Mouse (Mus musculus) stomach, postnatal 0 days (tissue): ENCODE data around the gene Pfas. TPM values are rescaled to one million over a fixed set of nuclear protein-coding genes. Genes with fewer than 3 reads are reported as not detected.
"Not testable (repeated sequence)": the region's sequence is repeated elsewhere in the genome, so short reads cannot be mapped to it uniquely, and the experiment has no call there.

Experiments used
- ATAC-seq: fragments of 200-750 bp; cut with Nextera tagmentation; 2 replicates; pipeline ENCODE4 v1.8.0; 2017; ENCODE audit not compliant: low FRiP score, low TSS enrichment
- DNase-seq: peaks from one replicate; pipeline ENCODE4 v3.0.0-alpha.2; 2016; ENCODE audit warnings: low spot score
- H3K27ac ChIP-seq: fragments of 300-500 bp; sonication (generic); replicated peaks from 2 replicates; pipeline ENCODE4 v1.5.1; 2014; ENCODE audit warnings: mild to moderate bottlenecking, control low read depth
- H3K27me3 ChIP-seq: fragments of 300-500 bp; sonication (generic); 2 replicates; pipeline ENCODE4 v1.6.1; 2014; ENCODE audit warnings: low read length; ENCODE audit not compliant: control insufficient read depth, insufficient read depth
- H3K36me3 ChIP-seq: fragments of 300-500 bp; sonication (generic); 2 replicates; pipeline ENCODE4 v1.6.1; 2014; ENCODE audit warnings: low read length, mixed read lengths; ENCODE audit not compliant: control insufficient read depth, insufficient read depth
- H3K4me1 ChIP-seq: fragments of 300-500 bp; sonication (generic); replicated peaks from 2 replicates; pipeline ENCODE4 v1.6.1; 2014; ENCODE audit warnings: antibody characterized with exemption; ENCODE audit not compliant: control insufficient read depth, insufficient read depth
- H3K4me2 ChIP-seq: fragments of 300-500 bp; sonication (generic); replicated peaks from 2 replicates; pipeline ENCODE4 v1.6.1; 2014; ENCODE audit warnings: low read depth, mild to moderate bottlenecking, control low read depth, moderate library complexity
- H3K4me3 ChIP-seq: fragments of 300-500 bp; sonication (generic); 2 replicates; pipeline ENCODE4 v1.5.1; 2014; ENCODE audit warnings: low read depth, low read length, control low read depth
- H3K9ac ChIP-seq: fragments of 300-500 bp; sonication (generic); 2 replicates; pipeline ENCODE4 v1.6.1; 2014; ENCODE audit warnings: mild to moderate bottlenecking, low read length, control low read depth, mixed read lengths
- H3K9me3 ChIP-seq: fragments of 300-500 bp; sonication (generic); 2 replicates; pipeline ENCODE4 v1.6.1; 2016; ENCODE audit warnings: low read length; ENCODE audit not compliant: control insufficient read depth
- CTCF ChIP-seq: IDR thresholded peaks from 2 replicates; pipeline ENCODE4 v1.5.1; 2016; ENCODE audit warnings: antibody characterized with exemption, low read depth, mild to moderate bottlenecking, moderate library complexity
- EP300 ChIP-seq: optimal IDR thresholded peaks from 2 replicates; pipeline ENCODE3; 2016; ENCODE audit warnings: antibody characterized with exemption
- WGBS: fragments of 180-500 bp; shearing (Covaris S2); extraction: QIAGEN DNeasy Blood & Tissue Kit; methylation state at CpG from one replicate; pipeline ENCODE4 v1.1.7; 2014; 5-methylcytosine and 5-hydroxymethylcytosine counted together
- polyA plus RNA-seq: library from polyadenylated mRNA; unstranded; fragments of >200 nt; fragmentation: Nextera tagmentation; extraction: Ambion mirVana; gene quantifications from 2 replicates; pipeline ENCODE4 v1.2.1, GENCODE M21; 2015

The Pfas gene
- polyA plus RNA-seq, 1 experiment from 2014 or later: 8.0 TPM

DNA sequence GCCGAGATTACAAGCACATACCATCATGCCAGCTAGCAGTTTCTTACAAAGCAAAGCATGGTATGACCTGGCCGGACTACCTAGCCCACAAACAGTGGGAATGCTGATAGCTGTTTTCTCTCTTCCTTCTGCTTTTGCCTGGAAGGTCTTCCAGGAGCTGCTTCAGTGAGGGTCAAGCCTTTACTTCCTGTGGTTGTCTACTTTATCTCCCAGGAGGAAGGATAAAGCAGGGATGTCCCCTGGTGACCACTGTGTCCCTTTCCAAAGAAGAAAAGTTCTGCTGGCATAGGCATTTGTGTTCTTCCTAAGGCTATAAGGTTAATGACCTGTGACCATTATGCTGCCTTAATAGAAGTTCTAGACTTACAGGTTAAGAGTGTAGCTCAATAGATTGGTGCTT lies 44.9 kb downstream of the Pfas start:
- no peak for TF ChIP-seq CTCF
- no peak for TF ChIP-seq EP300
- no peak overlapping the region for H3K4me3 ChIP-seq
- no peaks in the 10 kb centered on the region for H3K4me1 ChIP-seq
- 78% methylated on average over 2 of the region's 2 CpGs for WGBS
- H3K27ac ChIP-seq: no peak overlapping the region
- H3K27me3 ChIP-seq: no peaks in the 10 kb centered on the region
- no peak overlapping the region for H3K9ac ChIP-seq
- ATAC-seq (no peak), DNase-seq (no peak)
- H3K4me2 ChIP-seq: no peak overlapping the region
- H3K9me3 ChIP-seq: no peaks in the 10 kb centered on the region
- H3K36me3 ChIP-seq: no peaks in the 10 kb centered on the region

DNA sequence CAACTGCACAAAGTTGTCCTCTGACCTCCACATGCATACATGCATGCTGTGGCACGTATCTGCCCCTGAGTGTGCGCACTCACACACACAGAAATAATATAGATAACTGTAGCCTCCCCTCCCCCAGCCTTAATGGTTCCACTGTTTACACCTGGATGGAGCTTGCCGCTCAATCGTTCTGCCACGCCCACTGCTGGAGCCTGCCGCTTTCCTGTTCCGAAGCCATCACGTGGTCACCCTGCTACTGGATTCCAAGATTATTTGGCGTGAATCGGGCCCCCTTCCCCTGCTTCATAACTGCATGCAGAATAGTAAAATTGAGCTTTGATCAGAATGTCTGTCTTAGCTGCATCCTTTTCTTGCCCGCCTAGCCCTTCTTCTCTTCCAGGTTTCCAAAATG lies 46.1 kb downstream of the Pfas start:
- 15% methylated on average over 11 of the region's 11 CpGs for WGBS
- H3K27ac ChIP-seq, H3K27me3 ChIP-seq, ATAC-seq, H3K4me2 ChIP-seq, H3K36me3 ChIP-seq, H3K9me3 ChIP-seq, H3K4me3 ChIP-seq, DNase-seq, H3K4me1 ChIP-seq, H3K9ac ChIP-seq: not testable (repeated sequence)

GRCm38 (mm10) chr11:68961596-68961995 lies 46.7 kb downstream of the Pfas start:
- Histone ChIP-seq H3K27me3 (no peaks in the 10 kb centered on the region), H3K4me3 (no peak overlapping the region), H3K4me1 (no peaks in the 10 kb centered on the region), H3K36me3 (no peaks in the 10 kb centered on the region), H3K9me3 (no peaks in the 10 kb centered on the region), H3K27ac (no peak overlapping the region), H3K4me2 (no peak overlapping the region), H3K9ac (no peak overlapping the region)
- TF ChIP-seq EP300: no peak
- TF ChIP-seq CTCF: no peak
- WGBS: 53% methylated on average over 3 of the region's 3 CpGs
- DNase-seq: no peak
- ATAC-seq: no peak

GRCm38 (mm10) chr11:68957971-68958370 lies 50.3 kb downstream of the Pfas start:
- WGBS: 80% methylated on average over 1 of the region's 1 CpGs
- no peak overlapping the region for H3K27ac ChIP-seq

DNA sequence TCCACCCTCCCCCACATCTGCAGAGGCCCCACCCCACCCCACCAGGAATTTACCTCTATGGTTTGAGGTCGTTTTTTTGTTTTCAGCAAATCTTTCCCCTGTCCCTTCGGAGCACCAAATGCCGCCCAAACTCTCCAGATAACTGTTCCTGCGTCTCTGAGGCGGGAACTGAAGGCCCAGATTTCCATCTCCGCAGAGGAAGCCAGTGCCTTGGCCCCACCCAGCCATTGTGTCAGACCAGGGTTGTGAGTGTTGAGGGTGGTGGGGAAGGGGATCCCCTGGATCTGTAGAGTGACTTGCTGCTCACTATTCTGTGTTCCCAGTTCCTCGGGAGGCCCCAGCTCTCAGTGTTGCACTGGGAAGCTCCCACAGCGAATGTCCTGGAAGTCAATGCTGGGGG lies 51.0 kb downstream of the Pfas start, which contains the start of gene Arhgef15:
TSS of gene Arhgef15 (minus strand) at position 173 of the 400 bp plus-strand sequence.
- Histone ChIP-seq H3K4me3 (no peak within 1 kb of the TSS), H3K4me2 (no peak within 1 kb of the TSS), H3K4me1 (peaks cover 3% of the 10 kb centered on the region; the same call in 1 of the 2 replicates), H3K27me3 (no peaks in the 10 kb centered on the region), H3K9ac (no peak within 1 kb of the TSS), H3K27ac (peak within 1 kb of the TSS; percentile 49; the same call in 1 of the 2 replicates), H3K9me3 (no peaks in the 10 kb centered on the region), H3K36me3 (no peaks in the 10 kb centered on the region)
- TF ChIP-seq CTCF (no peak), EP300 (no peak)
- ATAC-seq: no peak
- WGBS: 50% methylated on average over 8 of the region's 8 CpGs
- no peak for DNase-seq

More at GRCm38 (mm10) chr11:68957971-68958370, 50.3 kb downstream of the Pfas start:
- H3K27me3 ChIP-seq: no peaks in the 10 kb centered on the region
- no peak overlapping the region for H3K4me3 ChIP-seq
- ATAC-seq (no peak), DNase-seq (no peak)
- no peak overlapping the region for H3K4me2 ChIP-seq
- peaks cover 3% of the 10 kb centered on the region; the same call in 1 of the 2 replicates for H3K4me1 ChIP-seq
- H3K9me3 ChIP-seq: no peaks in the 10 kb centered on the region
- no peak for TF ChIP-seq EP300
- no peak overlapping the region for H3K9ac ChIP-seq
- H3K36me3 ChIP-seq: no peaks in the 10 kb centered on the region

GRCm38 (mm10) chr11:68956697-68957096 lies 51.6 kb downstream of the Pfas start:
- Histone ChIP-seq H3K27ac (peak overlapping the region; percentile 49; the same call in 1 of the 2 replicates), H3K9ac (no peak overlapping the region), H3K4me2 (no peak overlapping the region), H3K9me3 (no peaks in the 10 kb centered on the region), H3K36me3 (no peaks in the 10 kb centered on the region), H3K4me1 (peaks cover 3% of the 10 kb centered on the region; the same call in 1 of the 2 replicates), H3K4me3 (no peak overlapping the region), H3K27me3 (no peaks in the 10 kb centered on the region)
- WGBS: 42% methylated on average over 13 of the region's 13 CpGs
- ATAC-seq (0 out of 2 replicates have a peak, but pooled peaks have one; percentile 12), DNase-seq (no peak)
- TF ChIP-seq EP300: no peak
- no peak for TF ChIP-seq CTCF
